Mouse (Mus musculus) stomach, embryonic 15.5 days (tissue): ENCODE data around the gene Creb3l1. TPM values are rescaled to one million over a fixed set of nuclear protein-coding genes. Genes with fewer than 3 reads are reported as not detected.

Experiments
- ATAC-seq: fragments of 200-750 bp; cut with Nextera tagmentation; 2 replicates; pipeline ENCODE4 v1.8.0; 2017; ENCODE audit warnings: low read depth, moderate number of reproducible peaks, moderate TSS enrichment; ENCODE audit not compliant: insufficient read depth, low FRiP score
- H3K27ac ChIP-seq: fragments of 300-500 bp; sonication (generic); 2 replicates; pipeline ENCODE4 v1.5.1; 2015; ENCODE audit warnings: mild to moderate bottlenecking, inconsistent platforms
- H3K27me3 ChIP-seq: fragments of 300-500 bp; sonication (generic); replicated peaks from 2 replicates; pipeline ENCODE4 v1.6.1; 2015; ENCODE audit warnings: inconsistent platforms
- H3K36me3 ChIP-seq: fragments of 300-500 bp; sonication (generic); 2 replicates; pipeline ENCODE4 v1.6.1; 2015; ENCODE audit warnings: inconsistent platforms
- H3K4me1 ChIP-seq: fragments of 300-500 bp; sonication (generic); 2 replicates; pipeline ENCODE4 v1.6.1; 2015; ENCODE audit warnings: inconsistent platforms
- H3K4me2 ChIP-seq: fragments of 300-500 bp; sonication (generic); 2 replicates; pipeline ENCODE4 v1.6.1; 2015; ENCODE audit warnings: mild to moderate bottlenecking, inconsistent platforms
- H3K4me3 ChIP-seq: fragments of 300-500 bp; sonication (generic); replicated peaks from 2 replicates; pipeline ENCODE4 v1.5.1; 2015; ENCODE audit warnings: inconsistent platforms
- H3K9ac ChIP-seq: fragments of 300-500 bp; sonication (generic); 2 replicates; pipeline ENCODE4 v1.6.1; 2015; ENCODE audit warnings: inconsistent platforms
- H3K9me3 ChIP-seq: fragments of 300-500 bp; sonication (generic); 2 replicates; pipeline ENCODE4 v1.6.1; 2016; ENCODE audit warnings: inconsistent platforms
- WGBS: fragments of 180-500 bp; shearing (Covaris S2); methylation state at CpG from one replicate; pipeline ENCODE4 v1.1.7; 2015; 5-methylcytosine and 5-hydroxymethylcytosine counted together
- polyA plus RNA-seq: library from polyadenylated mRNA; unstranded; fragments of >200 nt; fragmentation: Nextera tagmentation; extraction: Ambion mirVana; gene quantifications from 2 replicates; pipeline ENCODE4 v1.2.1, GENCODE M21; 2015

Gene Creb3l1
- polyA plus RNA-seq, 1 experiment from 2014 or later, result 20.6 TPM

- 2% methylated on average over 3 of the region's 3 CpGs for WGBS
- H3K4me1 ChIP-seq, result peaks cover 14% of the 10 kb centered on the region
- H3K27me3 ChIP-seq, result no peaks in the 10 kb centered on the region
- peaks cover 25% of the 10 kb centered on the region for H3K36me3 ChIP-seq
- H3K9me3 ChIP-seq, result no peaks in the 10 kb centered on the region
- peak overlapping the region; percentile 33; the same call in 1 of the 2 replicates for H3K27ac ChIP-seq
- H3K9ac ChIP-seq, result no peak overlapping the region
- no peak overlapping the region for H3K4me3 ChIP-seq
- H3K4me2 ChIP-seq, result no peak overlapping the region
- ATAC-seq, result no peak
Observed at GRCm38 (mm10) chr2:91987542-91987941, 36.8 kb downstream of the Creb3l1 start.

- H3K4me3 ChIP-seq, result no peak overlapping the region
- no peak for ATAC-seq
- no peak overlapping the region for H3K27ac ChIP-seq
- H3K4me1 ChIP-seq, result peaks cover 14% of the 10 kb centered on the region
- H3K9ac ChIP-seq, result no peak overlapping the region
- no peaks in the 10 kb centered on the region for H3K27me3 ChIP-seq
- no peaks in the 10 kb centered on the region for H3K9me3 ChIP-seq
- no peak overlapping the region for H3K4me2 ChIP-seq
- 21% methylated on average over 5 of the region's 5 CpGs for WGBS
- H3K36me3 ChIP-seq, result peaks cover 23% of the 10 kb centered on the region
Observed at GRCm38 (mm10) chr2:91986071-91986470, 38.2 kb downstream of the Creb3l1 start.

GRCm38 (mm10) chr2:91984906-91985525 is 39.3 kb downstream of the Creb3l1 start:
- WGBS, result 40% methylated on average over 9 of the region's 9 CpGs
- Histone ChIP-seq H3K27me3 (no peaks in the 10 kb centered on the region), H3K9me3 (no peaks in the 10 kb centered on the region), H3K4me2 (peak overlapping the region; percentile 43), H3K4me3 (no peak overlapping the region), H3K4me1 (peaks cover 14% of the 10 kb centered on the region), H3K36me3 (peaks cover 13% of the 10 kb centered on the region), H3K9ac (no peak overlapping the region), H3K27ac (peak overlapping the region; percentile 86)
- no peak for ATAC-seq

GRCm38 (mm10) chr2:91984439-91984838 is 39.9 kb downstream of the Creb3l1 start:
- Histone ChIP-seq H3K9ac (no peak overlapping the region), H3K4me1 (peaks cover 14% of the 10 kb centered on the region), H3K9me3 (no peaks in the 10 kb centered on the region), H3K4me3 (peak overlapping the region; percentile 11; the same call in 1 of the 2 replicates), H3K27me3 (no peaks in the 10 kb centered on the region), H3K36me3 (peaks cover 8% of the 10 kb centered on the region), H3K27ac (peak overlapping the region; percentile 86), H3K4me2 (peak overlapping the region; percentile 43)
- peak; percentile 90 for ATAC-seq
- WGBS, result 8% methylated on average over 7 of the region's 13 CpGs

- Histone ChIP-seq H3K4me2 (no peak overlapping the region), H3K27ac (no peak overlapping the region), H3K4me1 (peaks cover 24% of the 10 kb centered on the region), H3K9ac (no peak overlapping the region), H3K27me3 (peaks cover 14% of the 10 kb centered on the region), H3K4me3 (no peak overlapping the region), H3K36me3 (peaks cover 6% of the 10 kb centered on the region; the same call in 1 of the 2 replicates), H3K9me3 (no peaks in the 10 kb centered on the region)
- 55% methylated on average over 5 of the region's 5 CpGs for WGBS
- no peak for ATAC-seq
Observed at GRCm38 (mm10) chr2:91980830-91981229, 43.5 kb downstream of the Creb3l1 start.

GRCm38 (mm10) chr2:91980245-91980644 is 44.1 kb downstream of the Creb3l1 start:
- Histone ChIP-seq H3K4me1 (peaks cover 29% of the 10 kb centered on the region), H3K36me3 (peaks cover 6% of the 10 kb centered on the region; the same call in 1 of the 2 replicates), H3K4me2 (no peak overlapping the region), H3K27ac (no peak overlapping the region), H3K27me3 (peaks cover 20% of the 10 kb centered on the region), H3K4me3 (no peak overlapping the region), H3K9ac (no peak overlapping the region), H3K9me3 (no peaks in the 10 kb centered on the region)
- no peak for ATAC-seq
- WGBS, result 16% methylated on average over 4 of the region's 4 CpGs

GRCm38 (mm10) chr2:91978547-91978946 is 45.8 kb downstream of the Creb3l1 start:
- Histone ChIP-seq H3K36me3 (peaks cover 6% of the 10 kb centered on the region; the same call in 1 of the 2 replicates), H3K27ac (peak overlapping the region; percentile 16; the same call in 1 of the 2 replicates), H3K4me3 (no peak overlapping the region), H3K4me2 (no peak overlapping the region), H3K27me3 (peaks cover 28% of the 10 kb centered on the region), H3K9ac (no peak overlapping the region), H3K4me1 (peaks cover 19% of the 10 kb centered on the region), H3K9me3 (no peaks in the 10 kb centered on the region)
- no peak; the same call in 1 of the 2 replicates for ATAC-seq
- 14% methylated on average over 2 of the region's 2 CpGs for WGBS

GRCm38 (mm10) chr2:91977960-91978359 is 46.3 kb downstream of the Creb3l1 start:
- Histone ChIP-seq H3K9ac (no peak overlapping the region), H3K27me3 (peaks cover 32% of the 10 kb centered on the region), H3K4me1 (peaks cover 19% of the 10 kb centered on the region), H3K36me3 (peaks cover 5% of the 10 kb centered on the region; the same call in 1 of the 2 replicates), H3K9me3 (no peaks in the 10 kb centered on the region), H3K4me3 (no peak overlapping the region), H3K4me2 (no peak overlapping the region), H3K27ac (peak overlapping the region; percentile 16; the same call in 1 of the 2 replicates)
- WGBS, result 64% methylated on average over 4 of the region's 4 CpGs
- ATAC-seq, result no peak

- Histone ChIP-seq H3K9me3 (no peaks in the 10 kb centered on the region), H3K4me2 (peak within 1 kb of the TSS; percentile 75), H3K4me3 (peak within 1 kb of the TSS; percentile 41), H3K27ac (no peak within 1 kb of the TSS), H3K36me3 (no peaks in the 10 kb centered on the region), H3K27me3 (peaks cover 32% of the 10 kb centered on the region), H3K4me1 (peaks cover 35% of the 10 kb centered on the region), H3K9ac (peak within 1 kb of the TSS; percentile 19)
- whole genome bisulfite sequencing, result 2% methylated on average over 76 of the region's 79 CpGs
- ATAC-seq, result no peak
Observed at GRCm38 (mm10) chr2:91975581-91976541, 48.4 kb downstream of the Creb3l1 start, which contains the start of gene Dgkz. Dgkz (minus strand) TSS chr2:91975864.

- H3K4me2 ChIP-seq, result no peak overlapping the region
- H3K27ac ChIP-seq, result no peak overlapping the region
- no peak overlapping the region for H3K9ac ChIP-seq
- ATAC-seq, result no peak
- H3K4me3 ChIP-seq, result no peak overlapping the region
- 63% methylated on average over 7 of the region's 7 CpGs for WGBS
- H3K36me3 ChIP-seq, result no peaks in the 10 kb centered on the region
- no peaks in the 10 kb centered on the region for H3K9me3 ChIP-seq
- peaks cover 33% of the 10 kb centered on the region for H3K4me1 ChIP-seq
- H3K27me3 ChIP-seq, result peaks cover 32% of the 10 kb centered on the region
Observed at GRCm38 (mm10) chr2:91973416-91974135, 50.7 kb downstream of the Creb3l1 start.

- no peaks in the 10 kb centered on the region for H3K9me3 ChIP-seq
- H3K4me2 ChIP-seq, result peak overlapping the region; percentile 15; the same call in 1 of the 2 replicates
- peaks cover 30% of the 10 kb centered on the region for H3K27me3 ChIP-seq
- peak; percentile 28; the same call in 1 of the 2 replicates for ATAC-seq
- H3K27ac ChIP-seq, result peak overlapping the region; percentile 79
- WGBS, result 33% methylated on average over 13 of the region's 13 CpGs
- no peak overlapping the region for H3K4me3 ChIP-seq
- no peak overlapping the region for H3K9ac ChIP-seq
- H3K4me1 ChIP-seq, result peaks cover 28% of the 10 kb centered on the region
- no peaks in the 10 kb centered on the region for H3K36me3 ChIP-seq
Observed at GRCm38 (mm10) chr2:91972121-91972566, 52.2 kb downstream of the Creb3l1 start.
